Mouse (Mus musculus) hindbrain, embryonic 10.5 days (tissue): ENCODE measurements around the gene Rhno1. TPM values are rescaled to one million over a fixed set of nuclear protein-coding genes. Genes with fewer than 3 reads are reported as not detected.
A peak's percentile ranks its signal among the peaks of the same experiment; 100 is the strongest.

Source experiments
- DNase-seq: peaks from one replicate; pipeline ENCODE4 v3.0.0-alpha.2; 2017; ENCODE audit warnings: low spot score
- H3K27ac ChIP-seq: fragments of 300-500 bp; sonication (generic); 2 replicates; pipeline ENCODE4 v1.5.1; 2016; ENCODE audit warnings: mild to moderate bottlenecking, moderate library complexity
- H3K27me3 ChIP-seq: fragments of 300-500 bp; sonication (generic); 2 replicates; pipeline ENCODE4 v1.6.1; 2016; ENCODE audit warnings: mild to moderate bottlenecking; ENCODE audit not compliant: poor library complexity, insufficient read depth, severe bottlenecking
- H3K36me3 ChIP-seq: fragments of 300-500 bp; sonication (generic); 2 replicates; pipeline ENCODE4 v1.6.1; 2016; ENCODE audit warnings: mild to moderate bottlenecking, moderate library complexity
- H3K4me1 ChIP-seq: fragments of 300-500 bp; sonication (generic); replicated peaks from 2 replicates; pipeline ENCODE4 v1.6.1; 2016; ENCODE audit warnings: mild to moderate bottlenecking
- H3K4me3 ChIP-seq: fragments of 300-500 bp; sonication (generic); 2 replicates; pipeline ENCODE4 v1.5.1; 2016; ENCODE audit warnings: mild to moderate bottlenecking, moderate library complexity
- H3K9me3 ChIP-seq: fragments of 300-500 bp; sonication (generic); 2 replicates; pipeline ENCODE4 v1.6.1; 2016; ENCODE audit warnings: mild to moderate bottlenecking, moderate library complexity
- WGBS: fragments of 180-500 bp; shearing (Covaris S2); methylation state at CpG from one replicate; pipeline ENCODE4 v1.1.7; 2016; 5-methylcytosine and 5-hydroxymethylcytosine counted together
- polyA plus RNA-seq: library from polyadenylated mRNA; unstranded; fragments of >200 nt; fragmentation: Nextera tagmentation; extraction: Ambion mirVana; gene quantifications from 2 replicates; pipeline ENCODE4 v1.2.1, GENCODE M21; 2016

The Rhno1 gene
- polyA plus RNA-seq, 1 experiment from 2014 or later = 177 TPM

DNA sequence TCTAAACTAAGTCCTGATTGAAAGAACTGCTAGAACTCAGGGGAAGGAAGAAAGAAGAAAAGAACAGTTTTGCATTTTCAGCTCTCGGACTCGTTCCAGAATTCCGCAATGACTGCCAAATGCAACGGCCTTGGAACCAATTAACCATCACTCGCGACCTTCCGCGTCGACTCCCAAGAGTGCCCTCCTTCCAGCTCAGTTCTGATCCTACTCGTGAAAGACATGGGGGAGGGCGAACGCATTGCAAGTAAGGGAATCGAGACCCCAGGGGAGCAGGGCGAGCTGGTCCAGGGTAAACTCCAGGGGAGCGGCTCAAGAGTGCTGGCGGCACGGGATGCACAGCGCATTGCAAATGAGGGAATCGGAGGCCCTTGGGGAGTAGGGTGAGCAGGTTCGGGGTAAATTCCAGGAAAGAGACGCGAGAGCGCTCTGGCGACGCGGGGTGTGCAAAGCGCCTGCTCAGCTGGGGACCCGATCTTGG is 7.5 kb downstream of the Rhno1 start:
- H3K27me3 ChIP-seq = no peaks in the 10 kb centered on the region
- DNase-seq = no peak

DNA sequence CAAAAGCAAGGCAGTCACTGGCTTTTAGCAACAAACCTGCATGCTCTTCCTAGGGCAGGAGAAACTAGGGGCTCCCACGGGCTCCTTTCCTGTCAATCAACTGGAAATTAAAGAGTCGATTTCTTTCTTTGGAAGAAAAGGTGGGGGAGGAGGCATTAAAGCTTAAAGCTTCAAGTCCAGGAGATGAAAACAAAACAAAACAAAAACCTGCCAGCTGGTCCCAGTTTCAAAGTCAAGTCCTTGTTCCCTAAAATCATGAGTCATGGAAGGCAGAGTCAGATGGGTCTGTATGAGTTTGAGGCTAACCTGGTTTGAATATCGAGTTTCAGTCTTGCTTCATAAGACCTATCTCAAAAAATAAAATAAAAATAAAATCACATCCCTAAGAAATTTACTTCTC is 8.6 kb downstream of the Rhno1 start:
- peaks cover 58% of the 10 kb centered on the region for H3K36me3 ChIP-seq
- 54% methylated on average over 3 of the region's 3 CpGs for WGBS
- no peak for DNase-seq
- H3K4me3 ChIP-seq = 0 out of 2 replicates have a peak overlapping the region, but pooled peaks have one; percentile 83
- H3K9me3 ChIP-seq = no peaks in the 10 kb centered on the region
- H3K27ac ChIP-seq = no peak overlapping the region
- H3K4me1 ChIP-seq = peaks cover 34% of the 10 kb centered on the region
- no peaks in the 10 kb centered on the region for H3K27me3 ChIP-seq

More for the DNA sequence above, 7.5 kb downstream of the Rhno1 start:
- peaks cover 50% of the 10 kb centered on the region for H3K36me3 ChIP-seq
- WGBS = under 1% methylated on average over 28 of the region's 28 CpGs
- H3K9me3 ChIP-seq = no peaks in the 10 kb centered on the region
- H3K4me1 ChIP-seq = peaks cover 37% of the 10 kb centered on the region
- peak overlapping the region; percentile 93 for H3K27ac ChIP-seq
- H3K4me3 ChIP-seq = peak overlapping the region; percentile 83

DNA sequence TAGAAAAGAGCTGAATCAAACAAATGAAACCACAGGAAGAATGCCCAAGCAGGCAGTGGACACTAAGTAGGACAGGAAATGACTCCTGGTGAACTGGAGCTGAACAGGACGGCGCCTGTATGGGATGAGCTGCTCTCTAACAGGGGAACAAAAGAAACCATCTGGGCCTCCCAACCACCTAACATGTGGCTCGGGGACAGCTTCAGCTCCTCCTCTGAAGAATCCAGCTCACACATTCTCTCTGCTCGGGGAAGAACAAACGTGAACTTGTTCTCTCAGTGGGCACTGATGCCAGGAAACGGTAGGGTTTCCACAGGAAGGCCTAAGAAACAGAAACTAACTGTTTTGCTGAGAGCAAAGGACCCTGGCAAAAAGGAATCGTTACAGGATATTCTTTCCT is 13.0 kb downstream of the Rhno1 start:
- DNase-seq = no peak
- 50% methylated on average over 7 of the region's 7 CpGs for WGBS
- Histone ChIP-seq H3K4me1 (peaks cover 25% of the 10 kb centered on the region), H3K36me3 (peaks cover 51% of the 10 kb centered on the region), H3K9me3 (no peaks in the 10 kb centered on the region), H3K27me3 (no peaks in the 10 kb centered on the region), H3K27ac (peak overlapping the region; percentile 37), H3K4me3 (no peak overlapping the region)

DNA sequence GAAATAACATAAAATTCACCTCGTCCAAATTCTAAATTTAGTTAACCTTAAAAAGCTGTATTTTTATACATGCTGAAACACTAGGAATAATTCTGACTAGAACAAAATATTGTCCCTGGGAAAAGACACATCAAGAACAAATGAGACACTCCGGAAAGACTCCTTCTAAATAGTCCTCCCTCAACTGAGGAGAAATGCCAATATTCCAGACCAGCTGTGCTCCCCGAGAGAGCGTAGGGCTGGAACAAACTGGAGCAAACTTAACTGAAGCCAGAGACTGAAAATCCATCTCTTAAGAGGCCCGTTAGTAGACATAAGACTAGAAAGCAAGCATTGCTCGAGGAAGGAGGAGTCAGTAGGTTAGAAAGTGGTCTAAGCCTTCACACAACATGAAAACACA is 15.9 kb downstream of the Rhno1 start:
- peaks cover 59% of the 10 kb centered on the region for H3K36me3 ChIP-seq

DNA sequence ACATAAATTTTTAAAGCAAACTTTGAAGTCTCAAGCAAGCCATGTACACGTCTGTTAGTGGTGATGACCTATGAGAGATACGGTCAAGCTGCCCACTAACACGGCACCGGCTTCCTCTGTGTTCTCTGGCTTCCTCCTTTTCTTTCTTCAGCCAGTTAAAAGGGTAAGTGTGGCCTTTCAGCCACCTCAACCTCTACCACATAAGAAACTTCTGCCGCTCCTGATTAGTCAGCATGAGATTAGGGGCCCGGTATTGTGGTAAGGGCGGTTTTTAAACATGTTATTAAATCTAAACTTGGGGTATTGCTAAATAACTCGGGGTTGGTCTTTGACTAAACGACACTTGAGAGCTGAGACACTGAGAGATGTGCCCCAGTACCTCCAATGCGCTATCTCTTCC is 17.1 kb downstream of the Rhno1 start:
- Histone ChIP-seq H3K27ac (no peak overlapping the region), H3K9me3 (no peaks in the 10 kb centered on the region), H3K36me3 (peaks cover 56% of the 10 kb centered on the region), H3K27me3 (no peaks in the 10 kb centered on the region), H3K4me3 (no peak overlapping the region), H3K4me1 (peaks cover 8% of the 10 kb centered on the region; the same call in 1 of the 2 replicates)
- no peak for DNase-seq
- WGBS = 93% methylated on average over 10 of the region's 10 CpGs

More for the DNA sequence above, 15.9 kb downstream of the Rhno1 start:
- Histone ChIP-seq H3K4me1 (peaks cover 8% of the 10 kb centered on the region; the same call in 1 of the 2 replicates), H3K9me3 (no peaks in the 10 kb centered on the region), H3K27ac (no peak overlapping the region), H3K27me3 (no peaks in the 10 kb centered on the region), H3K4me3 (no peak overlapping the region)
- WGBS = 94% methylated on average over 6 of the region's 6 CpGs
- DNase-seq = no peak

DNA sequence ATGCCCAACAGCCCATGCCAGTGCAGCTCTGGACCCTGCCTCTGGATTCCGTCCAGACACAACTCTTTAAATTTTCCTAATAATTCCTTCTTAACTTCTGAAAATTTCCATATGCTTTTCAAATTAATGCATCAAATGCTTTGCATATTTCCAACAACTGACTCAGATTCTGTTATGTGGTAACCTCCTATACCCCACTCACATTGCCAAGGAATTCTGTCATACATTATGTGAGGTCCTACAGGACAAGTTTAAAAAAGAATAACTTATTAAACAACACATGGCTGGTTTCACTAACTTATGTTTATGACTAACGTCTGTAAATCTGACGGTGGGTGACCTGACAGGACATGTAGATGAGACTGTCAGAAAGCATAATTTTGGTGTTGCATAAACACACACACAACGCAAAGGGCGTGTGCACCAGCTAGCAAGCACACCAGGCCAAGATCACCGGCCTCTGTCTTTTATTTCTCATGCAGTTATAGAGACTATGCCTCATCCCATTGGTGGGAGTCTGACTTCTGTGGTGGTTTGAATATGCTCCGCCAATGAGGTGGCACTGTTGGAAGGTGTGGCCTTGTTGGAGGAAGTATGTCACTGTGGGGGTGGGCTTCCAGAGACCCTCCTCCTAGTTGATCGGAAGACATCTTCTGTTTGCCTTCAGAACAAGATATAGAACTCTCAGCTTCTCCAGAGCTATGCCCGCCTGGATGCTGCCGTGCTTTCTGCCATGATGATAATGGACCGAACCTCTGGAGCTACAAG is 20.6 kb downstream of the Rhno1 start:
- Histone ChIP-seq H3K27ac (no peak overlapping the region), H3K9me3 (no peaks in the 10 kb centered on the region), H3K4me1 (peaks cover 12% of the 10 kb centered on the region; the same call in 1 of the 2 replicates), H3K4me3 (no peak overlapping the region), H3K36me3 (peaks cover 37% of the 10 kb centered on the region), H3K27me3 (no peaks in the 10 kb centered on the region)
- WGBS = 95% methylated on average over 11 of the region's 11 CpGs
- DNase-seq = no peak

DNA sequence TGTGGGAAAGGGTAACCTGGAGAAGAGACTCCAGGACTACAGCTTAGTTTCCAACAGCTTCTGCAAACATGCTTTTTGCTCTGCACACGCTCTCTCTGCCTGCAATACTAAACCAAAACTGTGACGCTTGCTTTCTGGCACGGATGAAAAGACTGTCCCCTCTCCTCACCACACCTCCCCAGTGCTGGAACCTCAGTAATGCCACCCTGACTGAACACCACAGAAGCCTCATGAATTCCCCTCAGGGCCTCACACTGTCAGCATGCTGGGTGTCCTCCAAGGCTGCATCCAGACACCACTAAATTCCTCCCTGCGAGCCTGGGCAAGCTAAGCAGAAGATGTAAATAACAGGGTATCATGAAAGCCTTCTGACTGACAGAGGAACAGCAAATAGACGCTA is 23.8 kb downstream of the Rhno1 start:
- Histone ChIP-seq H3K27ac (no peak overlapping the region), H3K27me3 (no peaks in the 10 kb centered on the region), H3K4me3 (no peak overlapping the region), H3K4me1 (peaks cover 22% of the 10 kb centered on the region), H3K9me3 (no peaks in the 10 kb centered on the region), H3K36me3 (peaks cover 53% of the 10 kb centered on the region)
- 62% methylated on average over 5 of the region's 5 CpGs for WGBS
- DNase-seq = no peak

DNA sequence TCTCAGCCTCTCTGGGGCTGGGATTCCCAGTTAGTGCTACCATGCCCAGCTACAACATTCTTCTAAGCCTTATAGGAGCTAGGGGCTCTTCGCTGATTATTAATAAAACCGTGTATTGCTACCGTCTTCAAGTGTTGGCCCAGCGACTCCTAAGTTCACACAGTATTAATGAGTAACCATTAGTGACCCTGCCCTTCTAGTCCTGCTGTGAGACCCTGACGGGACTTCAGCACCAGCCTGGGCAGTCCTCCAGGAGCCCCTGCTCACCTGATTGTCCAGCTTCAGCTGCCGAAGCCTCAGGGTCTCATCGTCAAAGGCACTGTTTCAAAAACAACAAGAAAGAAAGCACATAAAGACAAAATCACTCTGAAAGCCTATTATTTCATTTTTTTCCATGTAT is 25.2 kb downstream of the Rhno1 start:
- WGBS = 87% methylated on average over 7 of the region's 7 CpGs
- Histone ChIP-seq H3K27ac (no peak overlapping the region), H3K4me1 (peaks cover 22% of the 10 kb centered on the region), H3K9me3 (no peaks in the 10 kb centered on the region), H3K4me3 (no peak overlapping the region), H3K27me3 (no peaks in the 10 kb centered on the region), H3K36me3 (peaks cover 53% of the 10 kb centered on the region)
- no peak for DNase-seq

DNA sequence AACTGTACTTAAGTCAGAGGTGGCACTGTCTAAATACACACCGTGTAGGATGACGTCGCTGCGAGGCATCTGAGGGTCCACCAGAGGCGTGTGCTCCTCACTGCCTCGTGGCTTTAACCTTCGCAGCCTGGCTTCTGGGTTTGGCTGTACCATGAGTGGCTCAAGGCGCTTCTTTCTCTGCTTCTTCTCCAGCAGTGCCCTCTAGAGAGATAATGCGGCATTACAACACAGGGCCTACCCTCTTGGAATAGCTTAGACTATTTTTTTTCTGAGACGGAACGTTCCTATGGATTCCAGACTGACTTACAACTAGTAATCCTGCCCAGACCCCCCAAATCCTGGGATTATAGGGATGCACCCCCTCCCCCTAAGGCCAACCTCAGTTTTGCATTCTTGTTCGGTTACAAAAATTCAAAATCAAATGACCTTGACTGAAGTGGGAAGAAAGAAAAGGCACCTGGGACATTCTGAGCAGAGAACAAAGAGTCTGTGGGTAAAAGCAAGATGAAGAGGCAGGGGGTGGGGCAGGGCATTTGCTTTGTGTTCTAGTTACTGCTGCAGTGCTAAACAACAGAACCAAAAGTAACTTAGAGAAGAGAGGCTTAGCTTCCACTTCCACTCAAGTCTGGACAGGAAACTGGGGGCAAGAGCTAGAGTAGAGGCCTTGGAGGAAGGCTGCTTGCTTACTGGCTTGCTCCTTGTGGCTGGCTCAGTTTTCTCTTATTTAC is 28.1 kb downstream of the Rhno1 start:
- 22% methylated on average over 12 of the region's 12 CpGs for WGBS
- Histone ChIP-seq H3K27me3 (no peaks in the 10 kb centered on the region), H3K4me1 (peaks cover 18% of the 10 kb centered on the region), H3K27ac (peak overlapping the region; percentile 50), H3K9me3 (peaks cover 16% of the 10 kb centered on the region), H3K4me3 (no peak overlapping the region), H3K36me3 (peaks cover 68% of the 10 kb centered on the region)
- DNase-seq = peak; percentile 74

DNA sequence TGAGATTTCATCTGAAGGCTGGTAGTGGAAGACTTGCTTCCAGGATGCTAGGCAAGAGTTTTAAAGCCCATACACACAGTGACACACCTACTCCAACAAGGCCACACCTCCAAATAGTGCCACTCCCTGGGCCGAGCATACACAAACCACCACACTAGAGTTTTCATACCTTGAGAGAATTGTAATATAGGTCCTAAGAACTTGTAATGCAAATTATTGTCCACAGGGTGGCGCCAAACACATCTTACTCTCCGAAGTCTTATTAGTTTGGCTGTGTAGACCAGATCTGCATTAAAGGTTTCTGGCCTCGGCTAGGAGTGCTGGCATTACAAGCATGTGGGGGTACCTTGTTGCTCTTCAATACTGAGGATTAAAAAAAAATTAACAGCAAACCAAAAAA is 44.4 kb downstream of the Rhno1 start:
- DNase-seq = peak; percentile 52
- H3K9me3 ChIP-seq = no peaks in the 10 kb centered on the region
- no peaks in the 10 kb centered on the region for H3K4me1 ChIP-seq
- H3K36me3 ChIP-seq = peaks cover 28% of the 10 kb centered on the region
- no peak overlapping the region for H3K4me3 ChIP-seq
- H3K27ac ChIP-seq = no peak overlapping the region
- 22% methylated on average over 4 of the region's 4 CpGs for WGBS
- no peaks in the 10 kb centered on the region for H3K27me3 ChIP-seq

DNA sequence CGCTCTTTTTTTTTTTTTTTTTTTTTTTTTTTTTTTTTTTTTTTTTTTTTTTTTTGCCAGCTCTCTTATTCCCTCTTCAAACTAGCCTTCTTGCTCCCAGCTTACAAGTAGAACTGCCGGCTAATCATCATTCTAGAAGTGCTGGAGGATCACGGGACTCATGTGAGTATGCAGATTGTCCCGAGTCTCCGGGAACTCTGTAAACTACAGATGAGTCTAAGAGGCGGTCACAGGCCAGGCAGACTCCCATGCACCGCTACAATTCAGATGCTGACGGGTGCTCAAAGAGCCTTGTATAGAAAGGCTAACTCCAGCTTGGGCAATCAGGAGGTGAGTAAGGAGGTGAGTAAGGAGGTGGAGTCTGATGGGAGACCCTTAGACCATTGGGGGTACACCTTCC is 47.1 kb downstream of the Rhno1 start:
- H3K4me3 ChIP-seq = no peak overlapping the region
- DNase-seq = no peak

DNA sequence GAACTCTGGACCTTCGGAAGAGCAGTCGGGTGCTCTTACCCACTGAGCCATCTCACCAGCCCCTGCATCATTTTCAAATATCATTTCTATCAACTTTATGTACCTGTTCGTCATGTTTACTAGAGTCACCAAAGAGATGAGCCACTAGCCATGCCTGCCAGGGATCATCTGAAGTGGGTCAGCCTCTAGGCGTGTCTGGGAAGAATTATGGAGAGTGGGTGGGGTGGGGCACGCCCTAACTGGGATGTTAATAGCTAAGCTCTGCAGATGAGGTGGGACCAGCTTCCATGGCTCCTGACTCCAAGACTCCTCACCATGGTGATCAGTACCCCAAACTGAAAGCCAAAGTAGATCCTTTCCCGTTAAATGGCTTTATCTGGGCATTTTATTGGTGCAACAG is 47.9 kb downstream of the Rhno1 start:
- Histone ChIP-seq H3K27ac (no peak overlapping the region), H3K4me1 (no peaks in the 10 kb centered on the region), H3K9me3 (no peaks in the 10 kb centered on the region), H3K36me3 (no peaks in the 10 kb centered on the region), H3K27me3 (no peaks in the 10 kb centered on the region), H3K4me3 (no peak overlapping the region)
- DNase-seq = no peak
- 88% methylated on average over 6 of the region's 6 CpGs for WGBS

More for the DNA sequence above, 47.1 kb downstream of the Rhno1 start:
- H3K36me3 ChIP-seq = peaks cover under 1% of the 10 kb centered on the region; the same call in 1 of the 2 replicates
- H3K4me1 ChIP-seq = no peaks in the 10 kb centered on the region
- H3K9me3 ChIP-seq = no peaks in the 10 kb centered on the region
- no peaks in the 10 kb centered on the region for H3K27me3 ChIP-seq
- 78% methylated on average over 8 of the region's 8 CpGs for WGBS
- H3K27ac ChIP-seq = no peak overlapping the region

DNA sequence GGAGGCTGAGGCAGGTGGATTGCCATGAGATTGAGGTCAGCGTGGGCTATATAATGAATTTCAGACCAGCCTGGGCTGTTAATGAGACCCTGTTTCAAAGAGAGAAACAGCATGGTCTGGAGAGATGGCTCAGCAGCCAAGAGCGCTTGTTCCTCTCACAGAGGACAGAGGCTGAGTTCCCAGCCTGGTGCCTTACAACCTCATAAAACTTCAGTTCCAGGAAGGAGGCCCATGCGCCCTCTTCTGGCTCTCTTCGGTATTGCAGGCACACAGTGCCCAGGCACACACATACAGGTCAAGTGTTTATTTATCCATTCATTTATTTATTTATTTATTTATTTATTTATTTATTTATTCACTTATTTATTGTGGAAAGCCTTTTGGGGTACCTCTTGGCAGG is 54.4 kb downstream of the Rhno1 start:
- Histone ChIP-seq H3K27me3 (0 out of 2 replicates have a peak, but pooled peaks cover 6% of the 10 kb centered on the region), H3K4me3 (no peak overlapping the region), H3K9me3 (no peaks in the 10 kb centered on the region), H3K27ac (no peak overlapping the region), H3K36me3 (no peaks in the 10 kb centered on the region), H3K4me1 (no peaks in the 10 kb centered on the region)
- 34% methylated on average over 4 of the region's 4 CpGs for WGBS
- peak; percentile 88 for DNase-seq
